Mouse (Mus musculus) mature B cell (primary cell): ENCODE data around the gene Ppp1r35.

Experiments
- in situ Hi-C: fragments of 300-500 bp; cut with MboI; formaldehyde crosslinking; loops from 2 replicates; pipeline ENCODE4 v1.14.3; 2019

The Ppp1r35 gene

GRCm38 (mm10) chr5:137782776-137783522 is 4.3 kb downstream of the Ppp1r35 start:
- in situ Hi-C loops, result no loop called here

- in situ Hi-C loops, result no loop called here
These were observed 5.4 kb downstream of the Ppp1r35 start for GRCm38 (mm10) chr5:137783901-137784540.

- in situ Hi-C loops, result no loop called here
These were observed 5.9 kb downstream of the Ppp1r35 start for GRCm38 (mm10) chr5:137784546-137784945.

GRCm38 (mm10) chr5:137785164-137786031 is 6.7 kb downstream of the Ppp1r35 start:
- in situ Hi-C loops, result no loop called here

GRCm38 (mm10) chr5:137786109-137786942 is 7.7 kb downstream of the Ppp1r35 start:
- in situ Hi-C loops, result no loop called here

- in situ Hi-C loops, result no loop called here
These were observed 8.7 kb downstream of the Ppp1r35 start, which contains the start of the genes Mepce and Zcwpw1 for GRCm38 (mm10) chr5:137787151-137787928. Mepce (minus strand) TSS chr5:137787655. Zcwpw1 (plus strand) TSS chr5:137787798.

GRCm38 (mm10) chr5:137788171-137788570 is 9.5 kb downstream of the Ppp1r35 start:
- in situ Hi-C loops, result no loop called here

GRCm38 (mm10) chr5:137788946-137789531 is 10.4 kb downstream of the Ppp1r35 start:
- in situ Hi-C loops, result no loop called here

- in situ Hi-C loops, result no loop called here
These were observed 12.9 kb downstream of the Ppp1r35 start for GRCm38 (mm10) chr5:137791553-137791952.

GRCm38 (mm10) chr5:137796606-137797005 is 18.0 kb downstream of the Ppp1r35 start:
- in situ Hi-C loops, result no loop called here

GRCm38 (mm10) chr5:137800917-137801316 is 22.3 kb downstream of the Ppp1r35 start:
- in situ Hi-C loops, result no loop called here

GRCm38 (mm10) chr5:137806158-137806557 is 27.5 kb downstream of the Ppp1r35 start:
- in situ Hi-C loops, result no loop called here

- in situ Hi-C loops, result no loop called here
These were observed 29.7 kb downstream of the Ppp1r35 start for GRCm38 (mm10) chr5:137808316-137808715.

GRCm38 (mm10) chr5:137817466-137818222 is 39.0 kb downstream of the Ppp1r35 start:
- in situ Hi-C loops, result no loop called here

- in situ Hi-C loops, result no loop called here
These were observed 43.5 kb downstream of the Ppp1r35 start for GRCm38 (mm10) chr5:137822126-137822525.

GRCm38 (mm10) chr5:137822602-137823001 is 44.0 kb downstream of the Ppp1r35 start:
- in situ Hi-C loops, result no loop called here

GRCm38 (mm10) chr5:137823455-137824045 is 44.9 kb downstream of the Ppp1r35 start:
- in situ Hi-C loops, result no loop called here

GRCm38 (mm10) chr5:137825030-137825429 is 46.4 kb downstream of the Ppp1r35 start:
- in situ Hi-C loops, result no loop called here

- in situ Hi-C loops, result no loop called here
These were observed 47.3 kb downstream of the Ppp1r35 start for GRCm38 (mm10) chr5:137825971-137826370.
